Mouse (Mus musculus) cortical plate, adult 2 months (tissue): Measurements from ENCODE around the gene Fn3k.

Experiments
- CTCF ChIP-seq: fragments of 200-500 bp; IDR thresholded peaks from 2 replicates; pipeline ENCODE4 v1.5.1; 2011; ENCODE audit warnings: mild to moderate bottlenecking, control low read depth, low read length; ENCODE audit not compliant: insufficient read depth; ENCODE audit errors: extremely low read depth
- POLR2A ChIP-seq: fragments of 200-500 bp; IDR thresholded peaks from 2 replicates; pipeline ENCODE4 v1.6.1; 2011; ENCODE audit warnings: mild to moderate bottlenecking, low read length, control low read depth; ENCODE audit not compliant: insufficient read depth; ENCODE audit errors: extremely low read depth

GRCm38 (mm10) chr11:121433397-121433796, 1.3 kb upstream of the Fn3k start:
- no peak for TF ChIP-seq CTCF
- no peak for TF ChIP-seq POLR2A
